Mouse (Mus musculus) adrenal gland, postnatal 10 days (tissue): ENCODE results near the gene Rsph1. TPM values are rescaled to one million over a fixed set of nuclear protein-coding genes. Genes with fewer than 3 reads are reported as not detected.

ENCODE experiments used
- DNase-seq: peaks from one replicate; pipeline ENCODE4 v3.0.0; 2021; ENCODE audit warnings: mixed read lengths
- long read RNA-seq, 2 experiments: library from polyadenylated mRNA; stranded (forward); transcript quantifications; one replicate each; pipeline ENCODE4 v2.0.0; 2021
- total RNA-seq, 2 experiments: library from RNA; stranded (reverse); gene quantifications; 2 replicates each; pipeline ENCODE4 v1.2.3; 2021

Rsph1 gene
- total RNA-seq: 1 to 10 TPM; 3.5 to 4.6 TPM
- long read RNA-seq, experiment 1, partial matches to known transcripts: 1 of 3 reads
- long read RNA-seq, experiment 1, other reads (novel, unspliced or antisense): 0 of 3 reads
- long read RNA-seq, experiment 2, transcript Rsph1-201 (9 exons, 1,191 nt): major isoform, 6 of 8 reads
- long read RNA-seq, experiment 2, partial matches to known transcripts: 0 of 8 reads
- long read RNA-seq, experiment 2, other reads (novel, unspliced or antisense): 2 of 8 reads

GRCm38 (mm10) chr17:31276922-31277918 is at the start of gene Rsph1:
Gene Rsph1, minus strand, starts transcription at chr17:31277383.
- DNase-seq: peak; percentile 100

- no peak for DNase-seq
Measured at GRCm38 (mm10) chr17:31326220-31326852, 49.2 kb upstream of the Rsph1 start.

DNA sequence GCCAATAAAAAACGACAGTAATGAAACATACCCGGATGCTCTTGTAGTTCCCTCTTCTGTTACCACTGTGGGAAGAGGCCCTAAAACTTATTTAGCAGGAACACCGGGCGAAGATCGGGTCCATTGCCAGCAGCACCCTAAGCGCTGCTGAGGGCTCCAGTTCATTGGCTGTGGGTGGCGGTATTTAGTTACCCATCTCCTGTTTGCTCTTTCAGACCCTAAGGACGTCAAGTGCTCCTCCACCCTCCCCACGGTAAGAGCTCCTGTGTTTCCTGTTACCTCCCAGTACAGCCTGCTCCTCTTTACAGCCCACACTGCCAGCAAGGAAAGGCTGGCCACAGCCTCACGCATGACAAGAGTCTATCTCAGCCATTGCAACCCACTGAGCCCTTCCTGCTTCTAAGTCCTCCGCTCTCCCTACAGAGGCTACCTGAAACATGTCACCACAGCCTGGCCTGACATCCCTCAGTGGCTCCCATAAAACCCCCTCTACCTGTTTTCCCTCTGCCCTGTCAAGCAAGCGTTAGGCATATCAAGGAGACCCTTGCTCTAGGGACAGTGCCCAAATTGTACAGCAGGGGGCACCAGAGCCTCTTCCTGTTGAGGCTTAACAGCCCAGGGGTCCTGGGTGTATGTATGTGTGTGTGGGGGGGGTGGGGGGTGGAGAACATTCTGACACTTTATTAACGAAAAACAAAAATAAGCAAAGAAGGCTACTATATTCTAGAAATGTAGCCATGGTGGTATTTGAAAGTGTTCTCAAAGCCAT is 48.5 kb upstream of the Rsph1 start:
- DNase-seq: peak; percentile 61

GRCm38 (mm10) chr17:31324227-31324626 is 47.0 kb upstream of the Rsph1 start:
- DNase-seq: no peak

- DNase-seq: no peak
Measured at GRCm38 (mm10) chr17:31323379-31323778, 46.2 kb upstream of the Rsph1 start.

- DNase-seq: no peak
Measured at GRCm38 (mm10) chr17:31322446-31322845, 45.3 kb upstream of the Rsph1 start.

- DNase-seq: no peak
Measured at GRCm38 (mm10) chr17:31321425-31321824, 44.2 kb upstream of the Rsph1 start.

GRCm38 (mm10) chr17:31318906-31319767 is 42.0 kb upstream of the Rsph1 start:
- no peak for DNase-seq

DNA sequence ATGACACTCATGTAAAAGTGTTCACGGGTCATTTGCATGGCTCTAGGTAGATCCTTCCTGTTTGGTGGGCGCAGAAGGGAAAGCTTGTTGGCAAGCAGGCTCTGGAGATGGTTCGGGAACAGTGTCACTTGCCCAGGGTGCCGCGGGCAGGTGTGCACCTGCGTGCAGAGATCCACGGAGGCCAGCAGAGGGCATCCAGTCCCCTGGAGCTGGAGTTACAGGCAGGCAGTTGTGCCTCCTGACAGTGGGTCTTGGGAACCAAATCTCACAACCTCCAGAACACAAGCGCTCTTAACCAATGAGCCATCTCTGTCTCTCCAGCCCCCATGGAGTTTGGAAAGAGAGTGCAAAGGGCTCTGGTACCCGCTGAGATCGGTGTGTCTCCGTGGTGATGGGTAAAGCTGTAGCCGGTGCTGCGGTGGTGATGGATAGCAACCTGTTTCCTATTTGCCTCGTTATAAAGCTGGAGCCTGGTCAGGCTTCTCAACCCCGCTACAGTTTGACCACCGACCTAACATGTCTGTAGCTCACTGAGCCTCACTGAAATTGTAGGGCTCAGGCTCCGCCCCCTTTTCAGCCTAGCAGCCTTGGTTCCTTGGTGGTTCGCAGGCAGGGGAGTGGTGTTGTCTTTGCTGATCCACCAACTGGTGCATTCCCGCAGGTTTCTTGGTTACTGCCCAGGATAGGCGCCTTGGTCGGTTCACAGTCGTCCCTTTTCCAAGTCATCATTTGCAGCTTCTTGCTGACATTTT is 40.5 kb upstream of the Rsph1 start:
- no peak for DNase-seq

- no peak for DNase-seq
Measured at GRCm38 (mm10) chr17:31316998-31317397, 39.8 kb upstream of the Rsph1 start.

DNA sequence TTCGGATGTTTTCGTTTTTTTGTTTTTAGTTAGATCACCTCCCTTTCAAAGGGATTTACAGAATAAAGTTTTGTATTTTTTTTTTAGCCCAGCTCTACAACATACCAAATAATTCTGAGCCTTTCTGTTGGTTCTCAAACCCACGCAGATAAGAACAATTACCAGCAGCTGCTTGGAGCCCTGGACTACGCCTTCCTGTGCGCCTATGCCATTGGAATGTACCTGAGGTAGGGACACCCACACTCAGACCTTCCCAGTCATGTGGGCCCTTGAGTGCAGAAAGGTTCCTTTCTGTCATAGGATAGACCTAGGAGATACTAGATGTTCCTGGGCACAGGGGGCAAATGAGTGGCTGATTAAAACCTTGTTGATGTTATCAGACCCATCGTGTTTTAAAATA is 38.8 kb upstream of the Rsph1 start:
- no peak for DNase-seq

- DNase-seq: peak; percentile 36
Measured at GRCm38 (mm10) chr17:31315046-31315792, 38.0 kb upstream of the Rsph1 start.

DNA sequence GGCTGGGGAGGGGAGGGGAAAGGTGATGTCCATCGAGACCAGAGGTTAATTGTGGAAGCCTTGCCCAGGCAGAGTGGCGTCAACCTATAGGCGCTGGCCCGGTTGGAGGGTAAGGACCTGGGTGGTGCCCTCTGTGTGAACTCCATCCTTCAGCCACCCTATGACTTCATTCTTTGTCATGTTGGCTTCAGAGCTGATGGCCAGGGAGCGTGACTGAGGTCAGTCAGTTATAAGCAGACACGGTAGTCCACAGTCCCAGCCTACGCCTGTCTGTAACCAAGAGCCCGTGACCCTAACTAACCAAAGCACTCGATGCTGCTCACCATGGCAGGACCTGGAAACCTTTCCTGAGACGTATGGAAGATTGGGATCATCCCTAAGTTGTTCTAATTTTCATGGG is 35.5 kb upstream of the Rsph1 start:
- no peak for DNase-seq

DNA sequence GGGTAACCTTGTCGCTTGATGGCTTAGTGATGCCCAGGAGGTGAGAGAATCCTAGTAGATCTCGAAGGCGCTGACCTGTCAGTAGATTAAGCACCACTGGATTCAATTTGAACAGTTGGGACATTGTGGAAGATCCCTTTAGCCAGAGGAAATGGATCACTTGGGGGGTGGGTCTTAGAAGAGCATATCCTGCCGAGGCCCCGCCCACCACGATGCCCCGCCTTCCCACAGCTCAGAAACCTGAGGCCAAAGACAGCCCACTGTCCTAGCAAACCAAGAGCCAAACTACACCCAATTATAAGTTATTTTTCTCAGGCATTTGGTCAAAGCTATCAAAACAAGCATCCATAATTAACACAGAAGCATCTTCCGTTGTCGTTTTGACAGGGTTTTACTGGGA is 33.9 kb upstream of the Rsph1 start:
- DNase-seq: no peak

GRCm38 (mm10) chr17:31309281-31309793 is 32.2 kb upstream of the Rsph1 start:
- DNase-seq: no peak

DNA sequence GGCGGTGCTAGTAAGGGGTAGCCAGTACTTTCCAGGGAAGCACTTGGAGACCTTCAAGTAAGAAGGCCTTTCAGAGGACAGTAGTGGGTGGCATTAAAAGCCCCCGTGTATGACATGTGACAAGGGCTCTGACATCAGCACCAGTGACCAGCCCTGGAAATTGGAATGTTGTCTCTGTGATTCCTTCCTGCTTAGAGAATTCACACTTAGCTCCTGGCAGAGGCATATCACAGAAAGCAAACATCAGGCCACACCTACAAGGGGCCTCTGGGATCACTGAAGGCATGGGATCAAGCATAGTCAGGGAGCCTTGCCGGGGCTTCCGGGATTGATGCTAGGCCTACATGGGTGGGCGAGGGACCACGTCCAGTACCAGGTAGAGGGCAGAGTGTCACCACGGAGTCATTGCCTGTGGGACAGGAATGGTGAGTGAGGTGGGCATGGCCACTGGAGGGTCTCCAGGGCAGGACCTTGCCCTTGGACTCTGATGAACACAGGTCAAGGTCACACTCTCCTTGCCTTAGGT is 31.2 kb upstream of the Rsph1 start:
- no peak for DNase-seq

- no peak for DNase-seq
Measured at GRCm38 (mm10) chr17:31307756-31308155, 30.6 kb upstream of the Rsph1 start.

DNA sequence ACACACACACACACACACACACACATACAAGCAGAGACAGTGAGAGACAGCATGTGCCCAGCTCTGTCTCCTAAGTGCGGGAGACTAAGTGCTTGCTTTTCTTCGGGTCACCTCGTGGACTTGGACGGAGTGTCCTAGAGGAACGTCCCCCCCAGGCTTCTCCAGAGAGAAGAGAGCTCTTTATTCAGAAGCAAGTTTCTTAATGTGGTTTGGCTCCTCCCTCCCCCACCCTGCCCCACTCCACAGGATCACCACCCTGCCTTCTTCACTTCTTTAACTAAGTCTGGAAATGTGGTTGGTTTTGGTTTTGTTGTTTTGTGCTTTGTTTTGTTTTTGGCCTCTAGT is 28.6 kb upstream of the Rsph1 start:
- no peak for DNase-seq
